Mouse (Mus musculus) intestine, embryonic 14.5 days (tissue): ENCODE results near the gene Rrp36. TPM values are rescaled to one million over a fixed set of nuclear protein-coding genes. Genes with fewer than 3 reads are reported as not detected.

Experiments
- ATAC-seq: fragments of 200-750 bp; cut with Nextera tagmentation; replicated peaks from 2 replicates; pipeline ENCODE4 v1.8.0; 2017; ENCODE audit warnings: low read depth, moderate number of reproducible peaks, moderate TSS enrichment, moderate library complexity; ENCODE audit not compliant: low FRiP score, low TSS enrichment
- DNase-seq: peaks from one replicate; pipeline ENCODE4 v3.0.0-alpha.2; 2018; ENCODE audit warnings: low spot score
- H3K27ac ChIP-seq: fragments of 300-500 bp; sonication (generic); 2 replicates; pipeline ENCODE4 v1.5.1; 2014; ENCODE audit warnings: low read depth, mild to moderate bottlenecking, control low read depth
- H3K27me3 ChIP-seq: fragments of 300-500 bp; sonication (generic); replicated peaks from 2 replicates; pipeline ENCODE4 v1.6.1; 2014; ENCODE audit warnings: low read length, control low read depth; ENCODE audit not compliant: control insufficient read depth, insufficient read depth
- H3K36me3 ChIP-seq: fragments of 300-500 bp; sonication (generic); 2 replicates; pipeline ENCODE4 v1.6.1; 2014; ENCODE audit warnings: low read length, control low read depth; ENCODE audit not compliant: control insufficient read depth, insufficient read depth
- H3K4me1 ChIP-seq: fragments of 300-500 bp; sonication (generic); replicated peaks from 2 replicates; pipeline ENCODE4 v1.6.1; 2014; ENCODE audit warnings: low read length, control low read depth, mixed read lengths; ENCODE audit not compliant: control insufficient read depth, insufficient read depth
- H3K4me2 ChIP-seq: fragments of 300-500 bp; sonication (generic); 2 replicates; pipeline ENCODE4 v1.6.1; 2014; ENCODE audit warnings: low read length
- H3K4me3 ChIP-seq: fragments of 300-500 bp; sonication (generic); 2 replicates; pipeline ENCODE4 v1.5.1; 2014; ENCODE audit warnings: low read depth, low read length, control low read depth, mixed read lengths
- H3K9ac ChIP-seq: fragments of 300-500 bp; sonication (generic); 2 replicates; pipeline ENCODE4 v1.6.1; 2014; ENCODE audit warnings: mild to moderate bottlenecking, low read length
- H3K9me3 ChIP-seq: fragments of 300-500 bp; sonication (generic); 2 replicates; pipeline ENCODE4 v1.6.1; 2016; ENCODE audit warnings: low read length, control low read depth; ENCODE audit not compliant: control insufficient read depth
- WGBS: fragments of 180-500 bp; shearing (Covaris S2); extraction: QIAGEN DNeasy Blood & Tissue Kit; methylation state at CpG from one replicate; pipeline ENCODE4 v1.1.7; 2014; 5-methylcytosine and 5-hydroxymethylcytosine counted together
- polyA plus RNA-seq: library from polyadenylated mRNA; unstranded; fragments of >200 nt; fragmentation: Nextera tagmentation; extraction: Ambion mirVana; gene quantifications from 2 replicates; pipeline ENCODE4 v1.2.1, GENCODE M21; 2014

The Rrp36 gene
- polyA plus RNA-seq, 1 experiment from 2014 or later: 49.1 TPM

GRCm38 (mm10) chr17:46706375-46707089, 32.4 kb upstream of the Rrp36 start:
- Histone ChIP-seq H3K36me3 (no peaks in the 10 kb centered on the region), H3K27me3 (no peaks in the 10 kb centered on the region), H3K4me3 (no peak overlapping the region), H3K9me3 (no peaks in the 10 kb centered on the region), H3K4me2 (no peak overlapping the region), H3K9ac (no peak overlapping the region), H3K27ac (no peak overlapping the region), H3K4me1 (peaks cover 14% of the 10 kb centered on the region)
- 93% methylated on average over 14 of the region's 14 CpGs for WGBS
- ATAC-seq: no peak
- no peak for DNase-seq

GRCm38 (mm10) chr17:46704887-46705835, 31.0 kb upstream of the Rrp36 start, which contains the start of gene Ppp2r5d:
Gene Ppp2r5d (minus strand): TSS chr17:46705111.
- under 1% methylated on average over 48 of the region's 48 CpGs for WGBS

GRCm38 (mm10) chr17:46703971-46704886, 30.1 kb upstream of the Rrp36 start:
- WGBS: 4% methylated on average over 39 of the region's 41 CpGs
- no peak for DNase-seq
- peak overlapping the region; percentile 60 for H3K4me2 ChIP-seq

More at GRCm38 (mm10) chr17:46704887-46705835, 31.0 kb upstream of the Rrp36 start, which contains the start of gene Ppp2r5d:
- DNase-seq (peak; percentile 94), ATAC-seq (peak; percentile 95)
- peaks cover 20% of the 10 kb centered on the region for H3K4me1 ChIP-seq
- peak within 1 kb of the TSS; percentile 93 for H3K27ac ChIP-seq
- peak within 1 kb of the TSS; percentile 86 for H3K4me2 ChIP-seq
- peak within 1 kb of the TSS; percentile 84 for H3K4me3 ChIP-seq
- H3K9ac ChIP-seq: peak within 1 kb of the TSS; percentile 81
- H3K27me3 ChIP-seq: no peaks in the 10 kb centered on the region
- no peaks in the 10 kb centered on the region for H3K9me3 ChIP-seq
- H3K36me3 ChIP-seq: 0 out of 2 replicates have a peak, but pooled peaks cover 6% of the 10 kb centered on the region

GRCm38 (mm10) chr17:46702506-46702905, 28.4 kb upstream of the Rrp36 start:
- 0 out of 2 replicates have a peak overlapping the region, but pooled peaks have one; percentile 60 for H3K4me2 ChIP-seq
- no peak overlapping the region for H3K4me3 ChIP-seq
- WGBS: 85% methylated on average over 5 of the region's 5 CpGs

More at GRCm38 (mm10) chr17:46703971-46704886, 30.1 kb upstream of the Rrp36 start:
- Histone ChIP-seq H3K27me3 (no peaks in the 10 kb centered on the region), H3K27ac (peak overlapping the region; percentile 93), H3K9me3 (no peaks in the 10 kb centered on the region), H3K9ac (peak overlapping the region; percentile 81), H3K4me3 (peak overlapping the region; percentile 84), H3K4me1 (peaks cover 20% of the 10 kb centered on the region), H3K36me3 (peaks cover 11% of the 10 kb centered on the region; the same call in 1 of the 2 replicates)
- ATAC-seq: peak; percentile 81; the same call in 1 of the 2 replicates

GRCm38 (mm10) chr17:46702100-46702499, 27.9 kb upstream of the Rrp36 start:
- peaks cover 18% of the 10 kb centered on the region; the same call in 1 of the 2 replicates for H3K36me3 ChIP-seq
- H3K27ac ChIP-seq: no peak overlapping the region
- ATAC-seq (no peak), DNase-seq (no peak)
- peaks cover 20% of the 10 kb centered on the region for H3K4me1 ChIP-seq
- no peak overlapping the region for H3K4me2 ChIP-seq
- H3K27me3 ChIP-seq: no peaks in the 10 kb centered on the region
- WGBS: 88% methylated on average over 12 of the region's 12 CpGs
- H3K9me3 ChIP-seq: no peaks in the 10 kb centered on the region
- no peak overlapping the region for H3K9ac ChIP-seq
- H3K4me3 ChIP-seq: no peak overlapping the region

More at GRCm38 (mm10) chr17:46702506-46702905, 28.4 kb upstream of the Rrp36 start:
- Histone ChIP-seq H3K9me3 (no peaks in the 10 kb centered on the region), H3K36me3 (peaks cover 18% of the 10 kb centered on the region; the same call in 1 of the 2 replicates), H3K27me3 (no peaks in the 10 kb centered on the region), H3K9ac (no peak overlapping the region), H3K27ac (no peak overlapping the region), H3K4me1 (peaks cover 20% of the 10 kb centered on the region)
- DNase-seq (no peak), ATAC-seq (no peak)

GRCm38 (mm10) chr17:46701489-46701888, 27.3 kb upstream of the Rrp36 start:
- Histone ChIP-seq H3K27ac (no peak overlapping the region), H3K4me3 (no peak overlapping the region), H3K9ac (0 out of 2 replicates have a peak overlapping the region, but pooled peaks have one; percentile 13), H3K36me3 (peaks cover 18% of the 10 kb centered on the region; the same call in 1 of the 2 replicates), H3K9me3 (no peaks in the 10 kb centered on the region), H3K27me3 (no peaks in the 10 kb centered on the region), H3K4me1 (peaks cover 20% of the 10 kb centered on the region), H3K4me2 (no peak overlapping the region)
- no peak for DNase-seq
- ATAC-seq: no peak
- 75% methylated on average over 12 of the region's 12 CpGs for WGBS

- no peak overlapping the region for H3K27ac ChIP-seq
Observed at GRCm38 (mm10) chr17:46699912-46700311, 25.8 kb upstream of the Rrp36 start.

More at GRCm38 (mm10) chr17:46699912-46700311, 25.8 kb upstream of the Rrp36 start:
- ATAC-seq: no peak
- no peak for DNase-seq
- Histone ChIP-seq H3K4me1 (peaks cover 16% of the 10 kb centered on the region), H3K27me3 (no peaks in the 10 kb centered on the region), H3K36me3 (peaks cover 21% of the 10 kb centered on the region; the same call in 1 of the 2 replicates), H3K4me2 (no peak overlapping the region), H3K9ac (no peak overlapping the region), H3K4me3 (no peak overlapping the region), H3K9me3 (no peaks in the 10 kb centered on the region)
- WGBS: 92% methylated on average over 3 of the region's 3 CpGs
